Mouse (Mus musculus): ENCODE results near the gene Prlh. TPM values are rescaled to one million over a fixed set of nuclear protein-coding genes. Genes with fewer than 3 reads are reported as not detected.

Prlh gene
- polyA plus RNA-seq, 1 experiment from 2014 or later, result not detected

Other genes with a start within 250 kb of the Prlh start
- gene Col6a3, start 109.1 kb upstream of the Prlh start, polyA plus RNA-seq (2015; fragmentation: Nextera tagmentation; extraction: Ambion mirVana), result 7.3 and 8.8 TPM in 2 replicates
- gene Mlph, start 38.0 kb upstream of the Prlh start, polyA plus RNA-seq (2015; fragmentation: Nextera tagmentation; extraction: Ambion mirVana), result 0.23 and 0.46 TPM in 2 replicates
- gene Rab17, start 16.6 kb downstream of the Prlh start, polyA plus RNA-seq (2015; fragmentation: Nextera tagmentation; extraction: Ambion mirVana), result 0.18 TPM in 1 of 2 replicates, not detected in the other
- 34.3 and 38.0 TPM in 2 replicates for gene Lrrfip1, start 45.6 kb downstream of the Prlh start, polyA plus RNA-seq (2015; fragmentation: Nextera tagmentation; extraction: Ambion mirVana)
- gene Rbm44, start 192.0 kb downstream of the Prlh start, polyA plus RNA-seq (2015; fragmentation: Nextera tagmentation; extraction: Ambion mirVana), result 0.15 and 0.18 TPM in 2 replicates
- gene Ramp1, start 226.7 kb downstream of the Prlh start, polyA plus RNA-seq (2015; fragmentation: Nextera tagmentation; extraction: Ambion mirVana), result 5.4 and 6.5 TPM in 2 replicates

Data from midbrain, embryonic 15.5 days (tissue).